Mouse (Mus musculus) right cerebral cortex, adult 2 months (tissue): Measurements from ENCODE around the gene Klhl31.

Experiments
- DNase-seq, 2 experiments: peaks; one replicate each; pipeline ENCODE4 v3.0.0; 2021 to 2022; ENCODE audit warnings: low spot score in 2 of 2

The Klhl31 gene

GRCm38 (mm10) chr9:77703476-77703875 lies 67.2 kb downstream of the Klhl31 start:
- DNase-seq: no peak

DNA sequence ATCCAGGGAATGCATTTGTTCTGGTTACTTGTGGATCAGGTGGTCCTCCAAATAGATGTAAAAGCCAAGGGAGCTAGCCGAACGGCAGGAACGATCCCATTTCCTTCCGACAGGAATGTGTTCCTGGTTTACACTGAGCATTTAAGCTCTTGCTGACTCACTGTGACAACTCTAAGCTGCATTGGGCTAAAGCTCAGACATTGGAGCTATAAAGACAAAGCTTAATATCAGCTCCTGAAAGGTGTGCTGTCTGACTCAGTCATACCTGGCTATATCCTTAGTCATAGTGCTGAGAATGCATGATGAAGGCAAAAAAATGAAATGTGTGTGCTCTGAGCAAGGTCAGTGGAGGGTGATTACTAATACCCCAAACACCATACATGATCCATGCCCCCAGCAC lies 67.8 kb downstream of the Klhl31 start:
- no peak for DNase-seq

GRCm38 (mm10) chr9:77706515-77706914 lies 70.2 kb downstream of the Klhl31 start:
- DNase-seq: no peak

- no peak for DNase-seq
These were observed 71.3 kb downstream of the Klhl31 start for GRCm38 (mm10) chr9:77707433-77708139.

DNA sequence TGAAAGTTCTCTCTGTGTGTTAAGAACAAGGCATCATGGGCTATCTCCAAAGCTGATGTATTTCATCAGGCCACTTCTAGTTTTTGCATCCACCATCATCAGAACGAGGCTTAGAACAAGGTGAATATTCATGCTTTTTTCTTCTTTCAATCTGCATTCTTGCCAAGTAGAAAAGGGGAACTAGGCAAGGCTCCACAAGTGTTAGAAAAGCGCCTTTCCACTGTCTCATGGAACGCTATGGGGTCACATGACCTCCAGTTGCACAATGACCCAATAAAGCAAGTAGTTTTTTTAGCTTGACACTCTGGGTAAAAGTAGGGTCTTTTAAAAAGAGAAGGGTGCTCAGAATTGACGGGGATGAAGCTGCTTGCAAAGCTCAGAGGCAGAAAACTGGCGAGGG lies 72.7 kb downstream of the Klhl31 start:
- DNase-seq: no peak
